Mouse (Mus musculus) limb, embryonic 13.5 days (tissue): ENCODE measurements around the gene Cnr2. TPM values are rescaled to one million over a fixed set of nuclear protein-coding genes. Genes with fewer than 3 reads are reported as not detected.

Source experiments
- ATAC-seq: fragments of 200-750 bp; cut with Nextera tagmentation; 2 replicates; pipeline ENCODE4 v1.8.0; 2017; ENCODE audit warnings: low read depth, moderate number of reproducible peaks, moderate TSS enrichment; ENCODE audit not compliant: low FRiP score
- H3K27ac ChIP-seq: fragments of 300-500 bp; sonication (generic); 2 replicates; pipeline ENCODE4 v1.5.1; 2015; ENCODE audit warnings: inconsistent platforms, mild to moderate bottlenecking, moderate library complexity
- H3K27me3 ChIP-seq: fragments of 300-500 bp; sonication (generic); 2 replicates; pipeline ENCODE4 v1.6.1; 2015; ENCODE audit warnings: mild to moderate bottlenecking, inconsistent platforms
- H3K36me3 ChIP-seq: fragments of 300-500 bp; sonication (generic); 2 replicates; pipeline ENCODE4 v1.6.1; 2015; ENCODE audit warnings: inconsistent platforms, mild to moderate bottlenecking, moderate library complexity
- H3K4me1 ChIP-seq: fragments of 300-500 bp; sonication (generic); 2 replicates; pipeline ENCODE4 v1.6.1; 2015; ENCODE audit warnings: inconsistent platforms
- H3K4me2 ChIP-seq: fragments of 300-500 bp; sonication (generic); replicated peaks from 2 replicates; pipeline ENCODE4 v1.6.1; 2015; ENCODE audit warnings: inconsistent platforms, mild to moderate bottlenecking, moderate library complexity
- H3K4me3 ChIP-seq: fragments of 300-500 bp; sonication (generic); 2 replicates; pipeline ENCODE4 v1.5.1; 2015; ENCODE audit warnings: moderate library complexity, mild to moderate bottlenecking, inconsistent platforms
- H3K9ac ChIP-seq: fragments of 300-500 bp; sonication (generic); 2 replicates; pipeline ENCODE4 v1.6.1; 2015; ENCODE audit warnings: mild to moderate bottlenecking, inconsistent platforms
- H3K9me3 ChIP-seq: fragments of 300-500 bp; sonication (generic); 2 replicates; pipeline ENCODE4 v1.6.1; 2016; ENCODE audit warnings: inconsistent platforms
- WGBS: fragments of 180-500 bp; shearing (Covaris S2); methylation state at CpG from one replicate; pipeline ENCODE4 v1.1.7; 2015; 5-methylcytosine and 5-hydroxymethylcytosine counted together
- polyA plus RNA-seq: library from polyadenylated mRNA; unstranded; fragments of >200 nt; fragmentation: Nextera tagmentation; extraction: Ambion mirVana; gene quantifications from 2 replicates; pipeline ENCODE4 v1.2.1, GENCODE M21; 2015

Cnr2 gene
- polyA plus RNA-seq, 1 experiment from 2014 or later: 0.32 TPM

DNA sequence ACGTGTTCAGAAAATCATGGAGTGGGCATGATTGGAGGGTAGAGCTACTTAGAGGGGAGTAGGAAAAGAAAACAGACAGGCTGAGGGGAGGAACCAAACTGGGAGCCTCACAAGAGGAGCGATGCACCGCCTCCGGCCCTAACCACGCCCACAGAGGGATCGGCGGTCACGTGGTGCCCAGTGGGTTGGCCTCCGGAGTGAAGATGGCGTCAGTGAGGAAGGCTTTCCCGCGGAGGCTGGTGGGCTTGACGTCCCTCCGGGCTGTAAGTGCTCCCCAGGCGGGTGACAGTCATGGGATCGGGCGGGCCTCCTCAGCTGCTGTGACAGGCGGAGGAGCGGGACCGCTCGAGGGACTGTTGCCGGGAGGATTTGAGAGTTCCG lies 51.1 kb downstream of the Cnr2 start, which contains the start of gene Hmgcl:
Hmgcl (plus strand) TSS at position 171 of the 381 bp plus-strand sequence.
- Histone ChIP-seq H3K9me3 (no peaks in the 10 kb centered on the region), H3K4me3 (peak within 1 kb of the TSS; percentile 91), H3K36me3 (peaks cover 13% of the 10 kb centered on the region), H3K4me2 (peak within 1 kb of the TSS; percentile 87), H3K27me3 (no peaks in the 10 kb centered on the region), H3K9ac (peak within 1 kb of the TSS; percentile 91), H3K27ac (peak within 1 kb of the TSS; percentile 22; the same call in 1 of the 2 replicates), H3K4me1 (peaks cover 18% of the 10 kb centered on the region; the same call in 1 of the 2 replicates)
- ATAC-seq: peak; percentile 94
- under 1% methylated on average over 23 of the region's 23 CpGs for WGBS

- Histone ChIP-seq H3K27me3 (no peaks in the 10 kb centered on the region), H3K9ac (peak overlapping the region; percentile 91), H3K4me1 (peaks cover 18% of the 10 kb centered on the region; the same call in 1 of the 2 replicates), H3K9me3 (0 out of 2 replicates have a peak, but pooled peaks cover 3% of the 10 kb centered on the region), H3K4me2 (peak overlapping the region; percentile 87), H3K36me3 (peaks cover 13% of the 10 kb centered on the region), H3K4me3 (peak overlapping the region; percentile 91), H3K27ac (peak overlapping the region; percentile 22; the same call in 1 of the 2 replicates)
- WGBS: 2% methylated on average over 28 of the region's 28 CpGs
- ATAC-seq: peak; percentile 29; the same call in 1 of the 2 replicates
These were observed 51.6 kb downstream of the Cnr2 start for GRCm38 (mm10) chr4:135946659-135947301.

- Histone ChIP-seq H3K27ac (no peak overlapping the region), H3K36me3 (peaks cover 22% of the 10 kb centered on the region), H3K4me2 (peak overlapping the region; percentile 7; the same call in 1 of the 2 replicates), H3K27me3 (no peaks in the 10 kb centered on the region), H3K9me3 (0 out of 2 replicates have a peak, but pooled peaks cover 3% of the 10 kb centered on the region), H3K4me1 (peaks cover 18% of the 10 kb centered on the region; the same call in 1 of the 2 replicates), H3K4me3 (0 out of 2 replicates have a peak overlapping the region, but pooled peaks have one; percentile 7), H3K9ac (no peak overlapping the region)
- 94% methylated on average over 8 of the region's 8 CpGs for WGBS
- ATAC-seq: no peak
These were observed 52.9 kb downstream of the Cnr2 start for GRCm38 (mm10) chr4:135948142-135948541.

GRCm38 (mm10) chr4:135949475-135949874 lies 54.3 kb downstream of the Cnr2 start:
- 86% methylated on average over 10 of the region's 10 CpGs for WGBS
- no peak for ATAC-seq
- Histone ChIP-seq H3K27me3 (no peaks in the 10 kb centered on the region), H3K4me1 (peaks cover 18% of the 10 kb centered on the region; the same call in 1 of the 2 replicates), H3K36me3 (peaks cover 28% of the 10 kb centered on the region), H3K9me3 (0 out of 2 replicates have a peak, but pooled peaks cover 3% of the 10 kb centered on the region), H3K9ac (no peak overlapping the region), H3K4me3 (no peak overlapping the region), H3K4me2 (no peak overlapping the region), H3K27ac (no peak overlapping the region)

- Histone ChIP-seq H3K4me1 (peaks cover 18% of the 10 kb centered on the region; the same call in 1 of the 2 replicates), H3K27me3 (no peaks in the 10 kb centered on the region), H3K4me2 (no peak overlapping the region), H3K9me3 (0 out of 2 replicates have a peak, but pooled peaks cover 3% of the 10 kb centered on the region), H3K36me3 (peaks cover 31% of the 10 kb centered on the region), H3K9ac (no peak overlapping the region), H3K4me3 (no peak overlapping the region), H3K27ac (no peak overlapping the region)
- no peak for ATAC-seq
- 68% methylated on average over 6 of the region's 6 CpGs for WGBS
These were observed 54.7 kb downstream of the Cnr2 start for GRCm38 (mm10) chr4:135949911-135950310.

GRCm38 (mm10) chr4:135950365-135950764 lies 55.2 kb downstream of the Cnr2 start:
- Histone ChIP-seq H3K4me2 (no peak overlapping the region), H3K36me3 (peaks cover 36% of the 10 kb centered on the region), H3K9me3 (0 out of 2 replicates have a peak, but pooled peaks cover 3% of the 10 kb centered on the region), H3K4me1 (peaks cover 18% of the 10 kb centered on the region; the same call in 1 of the 2 replicates), H3K4me3 (no peak overlapping the region), H3K27ac (no peak overlapping the region), H3K27me3 (no peaks in the 10 kb centered on the region), H3K9ac (no peak overlapping the region)
- WGBS: 88% methylated on average over 6 of the region's 6 CpGs
- ATAC-seq: no peak

- Histone ChIP-seq H3K4me1 (peaks cover 14% of the 10 kb centered on the region; the same call in 1 of the 2 replicates), H3K27me3 (no peaks in the 10 kb centered on the region)
- WGBS: 94% methylated on average over 3 of the region's 3 CpGs
These were observed 56.3 kb downstream of the Cnr2 start for GRCm38 (mm10) chr4:135951505-135951904.

GRCm38 (mm10) chr4:135953179-135953578 lies 58.0 kb downstream of the Cnr2 start:
- ATAC-seq: no peak
- Histone ChIP-seq H3K4me1 (peaks cover 2% of the 10 kb centered on the region; the same call in 1 of the 2 replicates), H3K4me3 (no peak overlapping the region), H3K9me3 (0 out of 2 replicates have a peak, but pooled peaks cover 3% of the 10 kb centered on the region), H3K27me3 (no peaks in the 10 kb centered on the region), H3K4me2 (no peak overlapping the region), H3K27ac (no peak overlapping the region), H3K9ac (no peak overlapping the region), H3K36me3 (peaks cover 57% of the 10 kb centered on the region)
- 87% methylated on average over 3 of the region's 3 CpGs for WGBS

More at GRCm38 (mm10) chr4:135951505-135951904, 56.3 kb downstream of the Cnr2 start:
- Histone ChIP-seq H3K4me2 (no peak overlapping the region), H3K36me3 (peaks cover 45% of the 10 kb centered on the region), H3K4me3 (no peak overlapping the region), H3K27ac (no peak overlapping the region), H3K9me3 (0 out of 2 replicates have a peak, but pooled peaks cover 3% of the 10 kb centered on the region), H3K9ac (no peak overlapping the region)
- ATAC-seq: no peak

GRCm38 (mm10) chr4:135954241-135954640 lies 59.0 kb downstream of the Cnr2 start:
- Histone ChIP-seq H3K4me3 (no peak overlapping the region), H3K4me1 (no peaks in the 10 kb centered on the region), H3K27me3 (no peaks in the 10 kb centered on the region), H3K9me3 (0 out of 2 replicates have a peak, but pooled peaks cover 3% of the 10 kb centered on the region), H3K9ac (no peak overlapping the region), H3K27ac (no peak overlapping the region), H3K4me2 (no peak overlapping the region), H3K36me3 (peaks cover 68% of the 10 kb centered on the region)
- ATAC-seq: peak; percentile 54; the same call in 1 of the 2 replicates
- WGBS: 8% methylated on average over 2 of the region's 2 CpGs

- Histone ChIP-seq H3K27ac (no peak overlapping the region), H3K36me3 (peaks cover 82% of the 10 kb centered on the region), H3K9ac (no peak overlapping the region), H3K27me3 (no peaks in the 10 kb centered on the region), H3K9me3 (0 out of 2 replicates have a peak, but pooled peaks cover 3% of the 10 kb centered on the region), H3K4me3 (no peak overlapping the region), H3K4me1 (no peaks in the 10 kb centered on the region), H3K4me2 (no peak overlapping the region)
- 86% methylated on average over 9 of the region's 9 CpGs for WGBS
- no peak for ATAC-seq
These were observed 60.7 kb downstream of the Cnr2 start for GRCm38 (mm10) chr4:135955886-135956285.

DNA sequence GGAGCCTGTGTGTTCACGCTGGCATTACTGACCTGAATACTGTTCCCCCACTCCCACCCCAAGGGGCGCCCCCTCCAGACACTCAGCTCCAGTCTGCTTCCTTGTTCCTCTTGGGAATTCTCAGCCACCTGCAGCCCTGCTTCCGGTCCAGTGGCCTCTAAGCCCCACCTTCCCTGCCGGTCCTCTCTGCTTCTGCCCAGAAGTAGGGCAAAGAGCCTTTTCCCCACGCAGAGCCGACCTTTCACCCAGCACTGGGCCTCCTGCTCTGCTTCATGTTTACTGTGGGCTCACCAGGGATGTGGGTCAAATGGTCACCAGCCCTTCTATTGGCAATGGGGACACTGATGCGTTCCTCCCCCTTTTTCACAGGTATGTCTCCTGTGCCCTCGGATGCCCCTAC lies 63.2 kb downstream of the Cnr2 start:
- Histone ChIP-seq H3K27ac (no peak overlapping the region), H3K9me3 (no peaks in the 10 kb centered on the region), H3K27me3 (no peaks in the 10 kb centered on the region), H3K9ac (no peak overlapping the region), H3K4me3 (no peak overlapping the region), H3K4me1 (peaks cover 10% of the 10 kb centered on the region), H3K36me3 (peaks cover 74% of the 10 kb centered on the region), H3K4me2 (no peak overlapping the region)
- ATAC-seq: no peak
- 67% methylated on average over 8 of the region's 8 CpGs for WGBS

DNA sequence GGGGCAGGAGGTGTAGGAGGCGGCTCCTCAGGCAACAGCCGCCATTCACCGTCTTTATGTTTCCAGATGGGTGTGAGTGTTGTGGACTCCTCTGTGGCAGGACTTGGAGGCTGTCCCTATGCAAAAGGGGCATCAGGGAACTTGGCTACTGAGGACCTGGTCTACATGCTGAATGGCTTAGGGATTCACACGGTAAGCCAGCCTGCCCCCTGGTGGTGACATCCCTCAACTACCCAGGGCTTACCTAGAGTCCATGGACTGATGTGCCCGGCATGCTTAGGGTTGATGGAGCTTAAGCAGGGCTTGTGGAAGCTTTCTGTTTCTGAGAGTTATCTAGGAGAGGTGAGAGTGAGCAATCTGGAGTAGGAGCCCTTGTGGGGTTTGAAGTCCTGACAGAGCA lies 65.5 kb downstream of the Cnr2 start:
- ATAC-seq: no peak
- no peak overlapping the region for H3K9ac ChIP-seq
- H3K4me2 ChIP-seq: no peak overlapping the region
- H3K27me3 ChIP-seq: no peaks in the 10 kb centered on the region
- peaks cover 64% of the 10 kb centered on the region for H3K36me3 ChIP-seq
- H3K27ac ChIP-seq: no peak overlapping the region
- 20% methylated on average over 5 of the region's 5 CpGs for WGBS
- peaks cover 23% of the 10 kb centered on the region for H3K4me1 ChIP-seq
- no peak overlapping the region for H3K4me3 ChIP-seq
- no peaks in the 10 kb centered on the region for H3K9me3 ChIP-seq
